13 mouse cellular contexts compared by ENCODE assay signal in genomic region chr17:29498028-29498427, GRCm38 (mm10). TPM values are rescaled to one million over a fixed set of nuclear protein-coding genes. Genes with fewer than 3 reads are reported as not detected.
DNase-seq lines count a peak whose midpoint lies in the region; ATAC-seq lines count a peak whose summit lies in the region.
"Had no signal": no experiment of that assay in that cellular context is flagged by ENCODE, and none has a peak within 500 bp of the region (broad histone marks: within the 10 kb centered on the region; RNA-seq: fewer than 3 reads in every experiment).

No protein-coding gene starts in this region.

- no peaks in the 10 kb centered on the region for H3K9me3 ChIP-seq in liver, embryonic 12.5 days (replicated peaks)
- H3K9me3 ChIP-seq in stomach, embryonic 16.5 days (replicated peaks; ENCODE audit: control insufficient read depth, low read length), result no peaks in the 10 kb centered on the region
- H3K9me3 ChIP-seq: embryonic facial prominence, embryonic 12.5 days; neural tube, embryonic 12.5 days had no signal

- peak; percentile 17 for DNase-seq in gastrocnemius, postnatal 14 days
- DNase-seq in gastrocnemius, postnatal 4 days (ENCODE audit: low spot score in 2 of 2), result no peak
- DNase-seq in thymus, postnatal 14 days, result peak; percentile 17
- DNase-seq in thymus, postnatal 10 days (ENCODE audit: low spot score in 2 of 2), result no peak
- no peak for DNase-seq in kidney, postnatal 25 days
- DNase-seq: adrenal gland, adult 2 months had no signal

- WGBS in liver, embryonic 12.5 days (ENCODE audit: insufficient replicate concordance), result 14% methylated on average over 4 of the region's 4 CpGs
- WGBS in stomach, embryonic 16.5 days, result 42% methylated on average over 4 of the region's 4 CpGs

- intact Hi-C loops in gastrocnemius, postnatal 14 days (cut with DNase I; ENCODE audit: low total_unique reads), result no loop called here

- peaks cover 38% of the 10 kb centered on the region for H3K36me3 ChIP-seq in liver, embryonic 12.5 days
- H3K36me3 ChIP-seq in stomach, embryonic 16.5 days (ENCODE audit: control insufficient read depth, insufficient read depth, low read length), result peaks cover 9% of the 10 kb centered on the region; the same call in 1 of the 2 replicates

- peak overlapping the region; percentile 33 for H3K4me2 ChIP-seq in liver, embryonic 12.5 days
- H3K4me2 ChIP-seq in stomach, embryonic 16.5 days (ENCODE audit: low read depth, low read length), result no peak overlapping the region
- H3K4me2 ChIP-seq: embryonic facial prominence, embryonic 12.5 days; neural tube, embryonic 12.5 days had no signal

- H3K27ac ChIP-seq in liver, embryonic 12.5 days, result peak overlapping the region; percentile 100
- H3K27ac ChIP-seq in stomach, embryonic 16.5 days (ENCODE audit: low read length), result 0 out of 2 replicates have a peak overlapping the region, but pooled peaks have one; percentile 42
- H3K27ac ChIP-seq: embryonic facial prominence, embryonic 12.5 days; hindbrain, postnatal 0 days; neural tube, embryonic 12.5 days had no signal

- peaks cover 94% of the 10 kb centered on the region for H3K4me1 ChIP-seq in liver, embryonic 12.5 days
- peaks cover 23% of the 10 kb centered on the region for H3K4me1 ChIP-seq in stomach, embryonic 16.5 days (ENCODE audit: control insufficient read depth, insufficient read depth, low read length)

- H3K4me3 ChIP-seq in liver, embryonic 12.5 days, result no peak overlapping the region
- H3K4me3 ChIP-seq in stomach, embryonic 16.5 days (replicated peaks; ENCODE audit: low read length), result no peak overlapping the region
- H3K4me3 ChIP-seq: embryonic facial prominence, embryonic 12.5 days; neural tube, embryonic 12.5 days had no signal

- H3K27me3 ChIP-seq in liver, embryonic 12.5 days (replicated peaks), result no peaks in the 10 kb centered on the region
- no peaks in the 10 kb centered on the region for H3K27me3 ChIP-seq in stomach, embryonic 16.5 days (ENCODE audit: control insufficient read depth, insufficient read depth, low read length)
- H3K27me3 ChIP-seq: embryonic facial prominence, embryonic 12.5 days; neural tube, embryonic 12.5 days had no signal

- no peak for ATAC-seq in liver, embryonic 12.5 days
- no peak for ATAC-seq in stomach, embryonic 16.5 days (ENCODE audit: insufficient read depth, low FRiP score)
- no peak for ATAC-seq in inflammation-experienced regulatory T-cells, adult 6 months
- ATAC-seq: hindbrain, postnatal 0 days had no signal

- peak overlapping the region; percentile 84 for H3K9ac ChIP-seq in liver, embryonic 12.5 days
- no peak overlapping the region for H3K9ac ChIP-seq in stomach, embryonic 16.5 days (ENCODE audit: low read length)
- H3K9ac ChIP-seq: embryonic facial prominence, embryonic 12.5 days; neural tube, embryonic 12.5 days had no signal

RNA-seq across cellular contexts. Expression of gene Pim1, which starts 7.5 kb away (rescaled TPM):
- 10 to 100 TPM; 17.6 to 18.2 TPM for total RNA-seq in gastrocnemius, postnatal 14 days (2021)
- 10 to 100 TPM; 21.4 to 21.8 TPM for total RNA-seq in gastrocnemius, postnatal 4 days (2021)
- polyA plus RNA-seq in liver, embryonic 12.5 days (2016; fragmentation: Nextera tagmentation; extraction: Ambion mirVana), result 112 and 114 TPM in 2 replicates
- polyA plus RNA-seq in stomach, embryonic 16.5 days (2015; fragmentation: Nextera tagmentation; extraction: Ambion mirVana), result 11.8 and 13.5 TPM in 2 replicates
- polyA plus RNA-seq in inflammation-experienced regulatory T-cells, adult 6 months (2017; shearing (Covaris generic)), result 100 to 1,000 TPM; 255 to 344 (median 288) TPM

RNA-seq across cellular contexts. Expression of gene Gm17657, which starts 51.4 kb away (rescaled TPM):
- not detected for total RNA-seq in gastrocnemius, postnatal 14 days (2021)
- not detected for total RNA-seq in gastrocnemius, postnatal 4 days (2021)
- not detected in 2 replicates for polyA plus RNA-seq in liver, embryonic 12.5 days (2016; fragmentation: Nextera tagmentation; extraction: Ambion mirVana)
- polyA plus RNA-seq in stomach, embryonic 16.5 days (2015; fragmentation: Nextera tagmentation; extraction: Ambion mirVana), result not detected in 2 replicates
- polyA plus RNA-seq in inflammation-experienced regulatory T-cells, adult 6 months (2017; shearing (Covaris generic)), result under 1 TPM in 2 of 3 experiments, not detected in 1; 0.23 to 0.39 TPM
- total RNA-seq: adrenal gland, adult 2 months; hindbrain, postnatal 0 days had no signal
- polyA plus RNA-seq: adrenal gland, adult 2 months; embryonic facial prominence, embryonic 12.5 days; hindbrain, postnatal 0 days; limb, embryonic 11.5 days; neural tube, embryonic 12.5 days had no signal

RNA-seq across cellular contexts. Expression of gene Tbc1d22b, which starts 51.6 kb away (rescaled TPM):
- 1 to 10 TPM; 8.0 to 8.2 TPM for total RNA-seq in gastrocnemius, postnatal 14 days (2021)
- 10 to 100 TPM; 10.2 to 11.3 TPM for total RNA-seq in gastrocnemius, postnatal 4 days (2021)
- polyA plus RNA-seq in liver, embryonic 12.5 days (2016; fragmentation: Nextera tagmentation; extraction: Ambion mirVana), result 7.4 and 7.9 TPM in 2 replicates
- 10.9 and 12.2 TPM in 2 replicates for polyA plus RNA-seq in stomach, embryonic 16.5 days (2015; fragmentation: Nextera tagmentation; extraction: Ambion mirVana)
- polyA plus RNA-seq in inflammation-experienced regulatory T-cells, adult 6 months (2017; shearing (Covaris generic)), result 10 to 100 TPM in 2 of 3 experiments, 1 to 10 TPM in 1; 9.0 to 11.5 (median 11.4) TPM

RNA-seq across cellular contexts. Expression of gene Tmem217, which starts 54.2 kb away (rescaled TPM):
- total RNA-seq in gastrocnemius, postnatal 14 days (2021), result not detected
- not detected for total RNA-seq in gastrocnemius, postnatal 4 days (2021)
- polyA plus RNA-seq in liver, embryonic 12.5 days (2016; fragmentation: Nextera tagmentation; extraction: Ambion mirVana), result 0.67 and 0.68 TPM in 2 replicates
- polyA plus RNA-seq in stomach, embryonic 16.5 days (2015; fragmentation: Nextera tagmentation; extraction: Ambion mirVana), result 0.61 and 0.65 TPM in 2 replicates
- 1 to 10 TPM in 2 of 3 experiments, not detected in 1; 1.1 to 1.3 TPM for polyA plus RNA-seq in inflammation-experienced regulatory T-cells, adult 6 months (2017; shearing (Covaris generic))
- total RNA-seq: adrenal gland, adult 2 months; hindbrain, postnatal 0 days had no signal

Comparison
In these comparisons a context has a peak if more than half of its experiments do, and no peak if none do; other contexts are left out.
1. DNase-seq: peak in gastrocnemius, postnatal 14 days (single experiment) and thymus, postnatal 14 days (single experiment); none in gastrocnemius, postnatal 4 days (0 of 2), thymus, postnatal 10 days (0 of 2) and kidney, postnatal 25 days (0 of 2).